Comparison of ENCODE assay signal across 8 mouse cellular contexts in the genomic region with DNA sequence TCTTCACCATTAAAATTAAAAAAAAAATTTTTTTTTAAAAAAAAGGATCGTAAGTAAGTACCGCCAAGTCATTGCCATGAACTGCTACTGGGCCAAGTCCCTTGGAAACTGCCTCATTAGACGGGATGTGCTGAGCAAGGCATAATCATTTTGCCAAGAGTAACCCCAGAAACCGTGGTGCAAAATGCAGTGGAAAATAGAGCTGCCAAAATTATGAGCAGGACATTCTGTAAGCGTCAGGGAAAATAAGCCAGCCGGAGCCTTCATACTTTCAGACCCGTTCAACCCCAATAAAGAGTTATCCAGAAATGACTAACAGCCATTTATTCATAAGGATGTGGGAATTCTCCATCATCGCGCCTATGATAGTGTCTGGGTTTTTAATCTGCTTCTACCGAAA.
A peak's percentile ranks its signal among the peaks of the same experiment; 100 is the strongest.
DNase-seq lines count a peak whose midpoint lies in the region; ATAC-seq and TF ChIP-seq lines count a peak whose summit lies in the region.

No protein-coding gene starts in this region.

- peak overlapping the region; percentile 68; the same call in 1 of the 2 replicates for H3K4me3 ChIP-seq in spleen, adult 2 months (ENCODE audit: extremely low read depth, insufficient read depth, insufficient read length)
- peak overlapping the region; percentile 72 for H3K4me3 ChIP-seq in forebrain, embryonic 16.5 days (replicated peaks; ENCODE audit: low read length)

- peak overlapping the region; percentile 74 for H3K9ac ChIP-seq in forebrain, embryonic 16.5 days (replicated peaks; ENCODE audit: low read depth, low read length)

- no peaks in the 10 kb centered on the region for H3K27me3 ChIP-seq in spleen, adult 2 months (ENCODE audit: control insufficient read depth, insufficient read depth, low read length)
- H3K27me3 ChIP-seq in forebrain, embryonic 16.5 days (replicated peaks; ENCODE audit: control insufficient read depth, insufficient read depth, low read length): no peaks in the 10 kb centered on the region

- H3K4me2 ChIP-seq in forebrain, embryonic 16.5 days (ENCODE audit: low read length): peak overlapping the region; percentile 65

- TF ChIP-seq POLR2A in spleen, adult 2 months (IDR thresholded peaks at IDR 0.05; ENCODE audit: low read depth, low read length): no peak

- TF ChIP-seq CTCF in spleen, adult 2 months (IDR thresholded peaks at IDR 0.05; ENCODE audit: extremely low read depth, insufficient read depth, insufficient read length, insufficient replicate concordance): no peak

- no peak for ATAC-seq in forebrain, embryonic 16.5 days

- no peak for DNase-seq in spleen, adult 2 months (ENCODE audit: low read depth in 1 of 2, low spot score in 2 of 2)
- no peak for DNase-seq in spleen, postnatal 10 days (ENCODE audit: low spot score in 2 of 2)
- peak; percentile 33 for DNase-seq in kidney, postnatal 10 days
- DNase-seq in neural tube, embryonic 10.5 days (ENCODE audit: extremely low spot score, low spot score): peak; percentile 32
- DNase-seq in left cerebral cortex, adult 8-10 months (ENCODE audit: low spot score in 2 of 2): no peak
- DNase-seq in left cerebral cortex, adult 9 months (ENCODE audit: low spot score in 2 of 2): no peak
- DNase-seq in testis, postnatal 14 days (ENCODE audit: low spot score): no peak

- H3K36me3 ChIP-seq in spleen, adult 2 months (ENCODE audit: control insufficient read depth, insufficient read depth, low read length): no peaks in the 10 kb centered on the region
- no peaks in the 10 kb centered on the region for H3K36me3 ChIP-seq in forebrain, embryonic 16.5 days (ENCODE audit: control insufficient read depth, insufficient read depth)

- peak overlapping the region; percentile 79 for H3K27ac ChIP-seq in spleen, adult 2 months (ENCODE audit: insufficient read depth, low read length)
- H3K27ac ChIP-seq in forebrain, embryonic 16.5 days (ENCODE audit: low read length): peak overlapping the region; percentile 95

- peaks cover 18% of the 10 kb centered on the region; the same call in 1 of the 2 replicates for H3K4me1 ChIP-seq in spleen, adult 2 months (ENCODE audit: control insufficient read depth, insufficient read depth, insufficient read length)
- peaks cover 53% of the 10 kb centered on the region for H3K4me1 ChIP-seq in forebrain, embryonic 16.5 days (replicated peaks; ENCODE audit: control insufficient read depth, insufficient read depth, low read length)

- H3K9me3 ChIP-seq in forebrain, embryonic 16.5 days (ENCODE audit: control insufficient read depth, low read length): no peaks in the 10 kb centered on the region

- 25% methylated on average over 10 of the region's 10 CpGs for WGBS in spleen, adult 2 months
- WGBS in forebrain, embryonic 16.5 days: 4% methylated on average over 10 of the region's 10 CpGs

Comparison
In these comparisons a context has a peak if more than half of its experiments do, and no peak if none do; other contexts are left out.
1. DNase-seq: peak in kidney, postnatal 10 days (single experiment) and neural tube, embryonic 10.5 days (single experiment); none in spleen, adult 2 months (0 of 2), spleen, postnatal 10 days (0 of 2), left cerebral cortex, adult 8-10 months (0 of 2), left cerebral cortex, adult 9 months (0 of 2) and testis, postnatal 14 days (single experiment).